Mouse (Mus musculus) macrophage (primary cell): ENCODE results near the gene Nfasc. TPM values are rescaled to one million over a fixed set of nuclear protein-coding genes. Genes with fewer than 3 reads are reported as not detected.

ENCODE experiments used
- H3K27ac ChIP-seq: fragments of 350-480 bp; formaldehyde crosslinking; 2 replicates; pipeline ENCODE4 v1.9.0; 2021
- H3K36me3 ChIP-seq: fragments of 350-480 bp; formaldehyde crosslinking; 2 replicates; pipeline ENCODE4 v1.9.0; 2021; ENCODE audit errors: inconsistent target
- H3K4me3 ChIP-seq: fragments of 350-480 bp; formaldehyde crosslinking; 2 replicates; pipeline ENCODE4 v1.9.0; 2021; ENCODE audit errors: inconsistent target
- H3K79me2 ChIP-seq: fragments of 350-480 bp; formaldehyde crosslinking; 2 replicates; pipeline ENCODE4 v1.9.0; 2021; ENCODE audit errors: inconsistent target
- WGBS: methylation state at CpG from one replicate; pipeline ENCODE4 v1.1.7; 2026; ENCODE audit warnings: inconsistent platforms; ENCODE audit not compliant: missing documents; 5-methylcytosine and 5-hydroxymethylcytosine counted together
- polyA plus RNA-seq: library from polyadenylated mRNA; stranded (reverse); fragments of 250-400 nt; gene quantifications from 3 replicates; pipeline ENCODE4 v1.2.4, GENCODE M21; 2018; ENCODE audit warnings: inconsistent platforms

Gene Nfasc
- polyA plus RNA-seq, 1 experiment from 2014 or later = not detected

- Histone ChIP-seq H3K79me2 (no peaks in the 10 kb centered on the region), H3K4me3 (no peak overlapping the region), H3K36me3 (no peaks in the 10 kb centered on the region), H3K27ac (no peak overlapping the region)
- 82% methylated on average over 4 of the region's 4 CpGs for WGBS
These were observed 44.7 kb downstream of the Nfasc start for GRCm38 (mm10) chr1:132696926-132697325.

GRCm38 (mm10) chr1:132696232-132696631 lies 45.4 kb downstream of the Nfasc start:
- Histone ChIP-seq H3K4me3 (no peak overlapping the region), H3K36me3 (no peaks in the 10 kb centered on the region), H3K79me2 (no peaks in the 10 kb centered on the region), H3K27ac (no peak overlapping the region)
- WGBS = 37% methylated on average over 2 of the region's 2 CpGs

GRCm38 (mm10) chr1:132694007-132694406 lies 47.6 kb downstream of the Nfasc start:
- Histone ChIP-seq H3K36me3 (no peaks in the 10 kb centered on the region), H3K27ac (no peak overlapping the region), H3K79me2 (no peaks in the 10 kb centered on the region), H3K4me3 (no peak overlapping the region)
- 84% methylated on average over 9 of the region's 9 CpGs for WGBS

GRCm38 (mm10) chr1:132689181-132689580 lies 52.4 kb downstream of the Nfasc start:
- Histone ChIP-seq H3K79me2 (no peaks in the 10 kb centered on the region), H3K27ac (no peak overlapping the region), H3K4me3 (no peak overlapping the region), H3K36me3 (no peaks in the 10 kb centered on the region)
- WGBS = 60% methylated on average over 3 of the region's 3 CpGs

GRCm38 (mm10) chr1:132678935-132679334 lies 62.7 kb downstream of the Nfasc start:
- WGBS = 85% methylated on average over 12 of the region's 12 CpGs
- Histone ChIP-seq H3K79me2 (no peaks in the 10 kb centered on the region), H3K4me3 (no peak overlapping the region), H3K36me3 (no peaks in the 10 kb centered on the region), H3K27ac (no peak overlapping the region)

- Histone ChIP-seq H3K79me2 (no peaks in the 10 kb centered on the region), H3K27ac (no peak overlapping the region), H3K4me3 (no peak overlapping the region), H3K36me3 (no peaks in the 10 kb centered on the region)
- WGBS = 52% methylated on average over 5 of the region's 5 CpGs
These were observed 63.5 kb downstream of the Nfasc start for GRCm38 (mm10) chr1:132678076-132678475.

GRCm38 (mm10) chr1:132672704-132673103 lies 68.9 kb downstream of the Nfasc start:
- no peak overlapping the region for H3K4me3 ChIP-seq
- H3K36me3 ChIP-seq = no peaks in the 10 kb centered on the region
- WGBS = 91% methylated on average over 3 of the region's 3 CpGs
- no peak overlapping the region for H3K27ac ChIP-seq
- no peaks in the 10 kb centered on the region for H3K79me2 ChIP-seq

GRCm38 (mm10) chr1:132669200-132669599 lies 72.4 kb downstream of the Nfasc start:
- Histone ChIP-seq H3K36me3 (no peaks in the 10 kb centered on the region), H3K27ac (no peak overlapping the region), H3K79me2 (no peaks in the 10 kb centered on the region), H3K4me3 (no peak overlapping the region)
- 92% methylated on average over 6 of the region's 6 CpGs for WGBS

- WGBS = 55% methylated on average over 4 of the region's 4 CpGs
- no peaks in the 10 kb centered on the region for H3K36me3 ChIP-seq
- no peaks in the 10 kb centered on the region for H3K79me2 ChIP-seq
- no peak overlapping the region for H3K4me3 ChIP-seq
- no peak overlapping the region for H3K27ac ChIP-seq
These were observed 81.2 kb downstream of the Nfasc start for GRCm38 (mm10) chr1:132660354-132660753.

GRCm38 (mm10) chr1:132659604-132660003 lies 82.0 kb downstream of the Nfasc start:
- no peaks in the 10 kb centered on the region for H3K79me2 ChIP-seq
- no peak overlapping the region for H3K27ac ChIP-seq
- H3K4me3 ChIP-seq = no peak overlapping the region
- no peaks in the 10 kb centered on the region for H3K36me3 ChIP-seq
- 24% methylated on average over 3 of the region's 3 CpGs for WGBS

GRCm38 (mm10) chr1:132655611-132656010 lies 86.0 kb downstream of the Nfasc start:
- 74% methylated on average over 6 of the region's 6 CpGs for WGBS
- H3K79me2 ChIP-seq = no peaks in the 10 kb centered on the region
- no peak overlapping the region for H3K27ac ChIP-seq
- H3K4me3 ChIP-seq = no peak overlapping the region
- no peaks in the 10 kb centered on the region for H3K36me3 ChIP-seq

- WGBS = 83% methylated on average over 9 of the region's 9 CpGs
These were observed 86.8 kb downstream of the Nfasc start for GRCm38 (mm10) chr1:132654769-132655168.

GRCm38 (mm10) chr1:132653841-132654457 lies 87.6 kb downstream of the Nfasc start:
- H3K36me3 ChIP-seq = no peaks in the 10 kb centered on the region
- 87% methylated on average over 11 of the region's 12 CpGs for WGBS
- no peaks in the 10 kb centered on the region for H3K79me2 ChIP-seq
- no peak overlapping the region for H3K4me3 ChIP-seq
- H3K27ac ChIP-seq = no peak overlapping the region

More at GRCm38 (mm10) chr1:132654769-132655168, 86.8 kb downstream of the Nfasc start:
- Histone ChIP-seq H3K4me3 (no peak overlapping the region), H3K36me3 (no peaks in the 10 kb centered on the region), H3K79me2 (no peaks in the 10 kb centered on the region), H3K27ac (no peak overlapping the region)

GRCm38 (mm10) chr1:132653161-132653560 lies 88.4 kb downstream of the Nfasc start:
- 81% methylated on average over 9 of the region's 9 CpGs for WGBS
- H3K36me3 ChIP-seq = no peaks in the 10 kb centered on the region

GRCm38 (mm10) chr1:132650680-132651079 lies 90.9 kb downstream of the Nfasc start:
- Histone ChIP-seq H3K4me3 (no peak overlapping the region), H3K79me2 (no peaks in the 10 kb centered on the region), H3K36me3 (no peaks in the 10 kb centered on the region), H3K27ac (no peak overlapping the region)
- WGBS = 81% methylated on average over 9 of the region's 9 CpGs

More at GRCm38 (mm10) chr1:132653161-132653560, 88.4 kb downstream of the Nfasc start:
- Histone ChIP-seq H3K79me2 (no peaks in the 10 kb centered on the region), H3K27ac (no peak overlapping the region), H3K4me3 (no peak overlapping the region)

- WGBS = 90% methylated on average over 6 of the region's 6 CpGs
These were observed 93.6 kb downstream of the Nfasc start for GRCm38 (mm10) chr1:132647958-132648357.

More at GRCm38 (mm10) chr1:132647958-132648357, 93.6 kb downstream of the Nfasc start:
- Histone ChIP-seq H3K4me3 (no peak overlapping the region), H3K79me2 (no peaks in the 10 kb centered on the region), H3K36me3 (no peaks in the 10 kb centered on the region), H3K27ac (no peak overlapping the region)
